Mouse (Mus musculus) cerebellum, adult 11 months (tissue): ENCODE data around the gene Senp6.
A peak's percentile ranks its signal among the peaks of the same experiment; 100 is the strongest.
"Not testable (repeated sequence)": the region's sequence is repeated elsewhere in the genome, so short reads cannot be mapped to it uniquely, and the experiment has no call there.

ENCODE experiments used
- DNase-seq: peaks from one replicate; pipeline ENCODE4 v3.0.0; 2022

Senp6 gene

DNA sequence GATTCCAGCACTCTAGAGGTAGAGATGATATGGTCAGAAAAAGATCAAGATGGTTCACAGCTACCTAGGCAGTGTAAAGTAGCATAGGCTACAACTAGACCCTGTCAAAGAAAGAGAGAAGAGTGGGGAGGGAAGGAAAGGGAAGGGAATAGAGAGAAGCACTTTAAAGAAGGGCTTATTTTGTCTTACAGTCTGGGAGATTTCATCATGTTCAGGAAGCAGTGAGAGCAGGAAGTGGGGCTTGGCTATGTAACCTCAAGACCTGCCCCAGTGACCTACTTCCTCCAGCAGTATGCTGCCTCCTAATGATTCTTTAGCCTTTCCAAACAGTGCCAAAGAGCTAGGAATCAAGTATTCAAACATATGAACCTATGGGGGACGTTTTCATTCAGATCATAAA, 14.2 kb downstream of the Senp6 start:
- DNase-seq, result no peak

DNA sequence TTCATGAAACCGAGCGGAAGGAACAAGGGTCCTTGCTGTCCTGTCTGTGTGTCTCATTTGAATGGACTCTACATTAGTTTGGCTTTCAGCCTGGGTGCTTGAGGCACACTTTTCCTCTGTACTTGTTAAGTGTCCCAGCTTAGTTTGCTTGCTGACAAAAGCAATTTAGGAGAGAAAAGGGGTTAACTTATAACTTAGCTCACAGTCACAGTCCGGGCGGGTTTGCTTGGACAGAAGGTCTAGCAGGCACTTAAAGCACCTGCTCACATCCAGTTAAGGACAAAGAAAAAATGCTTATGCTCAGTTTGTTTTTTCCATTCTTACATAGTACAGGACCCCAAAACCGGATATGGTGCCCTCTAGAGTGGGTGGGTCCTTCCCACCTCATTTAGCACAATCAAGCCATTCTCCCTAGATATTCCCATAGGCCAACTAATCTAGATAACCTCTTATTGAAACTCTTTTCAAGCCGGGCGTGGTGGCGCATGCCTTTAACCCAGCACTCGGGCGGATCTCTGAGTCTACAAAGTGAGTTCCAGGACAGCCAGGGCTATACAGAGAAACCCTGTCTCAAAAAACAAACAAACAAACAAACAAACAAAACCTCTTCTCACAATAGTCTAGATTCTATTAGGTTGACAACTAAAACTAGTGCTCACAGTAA, 17.9 kb downstream of the Senp6 start:
- DNase-seq, result no peak

DNA sequence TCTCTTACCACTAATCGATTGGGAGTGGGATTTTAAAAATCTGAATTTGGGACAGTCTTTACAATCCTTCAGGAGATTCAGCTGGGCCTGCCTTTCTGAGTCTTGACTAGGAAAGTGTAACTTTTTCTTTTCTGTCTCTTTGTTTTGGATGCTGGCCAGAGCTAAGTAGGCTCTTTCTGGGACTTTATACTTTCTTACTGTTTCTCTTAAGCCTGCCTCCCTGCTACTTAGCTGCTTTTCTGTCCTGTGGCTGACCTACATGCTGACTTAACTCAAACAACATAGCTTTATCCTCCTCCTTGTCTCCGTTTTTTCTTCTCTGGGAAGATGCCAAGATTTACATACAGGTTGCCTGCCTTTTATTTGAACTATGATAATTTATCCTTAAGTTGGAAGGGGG, 19.0 kb downstream of the Senp6 start:
- DNase-seq, result no peak

DNA sequence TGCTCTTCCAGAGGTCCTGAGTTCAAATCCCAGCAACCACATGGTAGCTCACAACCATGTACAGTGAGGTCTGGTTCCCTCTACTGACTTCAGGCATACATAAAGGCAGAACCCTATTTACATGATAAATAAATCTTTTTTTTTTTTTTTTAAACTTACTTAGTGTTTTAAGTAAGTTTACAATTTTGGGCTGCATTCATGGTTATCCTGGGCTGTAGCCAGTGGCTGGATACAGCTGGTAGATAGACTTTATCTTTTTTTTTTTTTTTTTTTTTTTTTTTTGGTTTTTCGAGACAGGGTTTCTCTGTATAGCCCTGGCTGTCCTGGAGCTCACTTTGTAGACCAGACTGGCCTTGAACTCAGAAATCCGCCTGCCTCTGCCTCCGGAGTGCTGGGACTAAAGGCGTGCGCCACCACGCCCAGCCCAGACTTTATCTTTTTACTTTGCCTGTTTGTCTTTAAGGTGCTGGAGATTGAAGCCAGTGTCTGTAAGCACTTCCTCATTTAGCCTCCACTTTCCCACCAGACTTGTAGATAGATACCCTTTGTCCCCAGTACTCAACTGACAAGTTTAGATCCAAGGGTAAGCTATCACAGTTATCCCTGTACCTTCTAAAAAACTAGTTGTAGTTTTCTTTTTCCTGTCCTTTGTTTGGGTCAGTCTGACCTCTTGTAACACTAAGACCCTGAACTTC, 19.7 kb downstream of the Senp6 start:
- DNase-seq, result not testable (repeated sequence)

DNA sequence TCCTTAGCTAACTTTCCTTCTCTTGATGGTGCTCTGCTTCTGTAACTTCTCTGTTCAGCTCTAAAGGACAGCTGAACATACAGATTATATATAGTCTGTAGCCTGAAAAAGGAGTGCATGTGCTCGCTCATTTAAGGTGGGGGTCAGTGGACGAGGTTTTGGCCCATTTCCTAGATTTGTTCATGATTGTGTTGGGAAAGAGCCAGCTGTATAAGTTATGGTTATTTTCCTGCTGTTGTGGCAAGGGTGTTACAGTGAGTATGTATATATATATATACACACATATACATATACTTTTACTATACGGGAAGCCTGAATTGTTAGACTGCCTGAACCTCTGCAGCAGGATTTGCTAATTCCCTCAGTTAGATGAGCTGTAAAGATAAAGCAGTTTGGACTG, 22.7 kb downstream of the Senp6 start:
- DNase-seq, result no peak

DNA sequence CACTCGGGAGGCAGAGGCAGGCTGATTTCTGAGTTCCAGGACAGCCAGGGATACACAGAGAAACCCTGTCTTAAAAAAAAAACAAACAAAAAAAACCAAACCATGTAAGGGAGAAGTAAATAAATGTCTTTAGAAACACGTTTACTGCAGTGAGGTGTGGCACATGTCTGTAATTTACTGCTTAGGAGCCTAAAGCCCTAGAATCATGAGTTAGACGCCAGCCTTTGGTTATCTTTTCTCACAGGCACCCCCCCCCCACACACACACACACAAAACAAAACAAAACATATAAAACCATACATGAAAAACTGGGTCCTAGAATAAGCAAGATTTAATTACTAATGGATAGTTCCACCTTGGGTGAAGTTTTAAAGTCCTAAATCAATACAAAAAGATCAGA, 29.6 kb downstream of the Senp6 start:
- no peak for DNase-seq

DNA sequence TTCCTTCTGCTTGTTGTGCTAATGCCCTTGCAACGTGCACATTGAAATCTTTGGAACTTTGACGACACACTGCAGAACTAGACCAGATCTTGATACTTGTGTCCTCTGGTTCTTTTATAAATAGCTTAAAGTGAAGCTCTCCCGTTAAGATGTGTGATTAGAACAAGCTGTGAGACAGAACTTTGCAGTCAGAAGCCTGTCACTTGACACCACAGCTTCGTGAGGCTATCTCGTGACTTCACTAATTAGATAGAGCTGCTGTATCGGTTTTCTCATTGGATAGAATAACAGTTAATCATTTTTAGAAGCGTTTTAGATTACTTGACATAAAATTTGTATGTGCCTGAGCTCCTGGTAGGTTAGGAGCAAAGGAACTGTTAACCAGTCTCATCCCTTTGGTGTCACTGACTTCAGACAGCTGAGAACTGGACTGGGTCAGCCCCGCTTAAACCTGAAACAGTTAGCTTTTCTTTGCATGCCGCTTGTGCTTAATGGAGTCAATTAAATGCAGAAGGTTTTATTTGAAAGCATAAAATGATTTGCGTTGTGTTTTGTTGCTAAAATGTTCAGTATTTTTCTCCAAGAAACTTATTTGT, 79.4 kb downstream of the Senp6 start:
- no peak for DNase-seq

DNA sequence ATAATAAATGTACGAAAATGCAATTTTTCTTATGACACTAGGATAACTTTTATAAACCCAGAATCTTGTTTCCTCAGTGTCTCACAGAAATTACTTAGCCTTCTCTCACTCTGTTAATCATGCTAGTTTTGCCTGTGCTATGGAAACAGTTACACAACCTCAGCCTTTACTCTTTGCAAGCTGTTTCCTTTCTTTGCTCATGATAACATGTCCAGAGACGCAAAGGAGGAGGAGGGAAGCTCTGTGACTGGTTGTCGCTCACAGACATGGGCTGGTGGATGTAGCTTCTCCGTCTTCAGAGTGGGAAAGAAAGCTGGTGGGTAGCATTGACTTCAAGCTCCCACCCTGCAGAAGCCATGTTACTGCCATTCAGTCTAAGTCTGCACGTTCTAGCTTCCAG, 82.9 kb downstream of the Senp6 start:
- no peak for DNase-seq

DNA sequence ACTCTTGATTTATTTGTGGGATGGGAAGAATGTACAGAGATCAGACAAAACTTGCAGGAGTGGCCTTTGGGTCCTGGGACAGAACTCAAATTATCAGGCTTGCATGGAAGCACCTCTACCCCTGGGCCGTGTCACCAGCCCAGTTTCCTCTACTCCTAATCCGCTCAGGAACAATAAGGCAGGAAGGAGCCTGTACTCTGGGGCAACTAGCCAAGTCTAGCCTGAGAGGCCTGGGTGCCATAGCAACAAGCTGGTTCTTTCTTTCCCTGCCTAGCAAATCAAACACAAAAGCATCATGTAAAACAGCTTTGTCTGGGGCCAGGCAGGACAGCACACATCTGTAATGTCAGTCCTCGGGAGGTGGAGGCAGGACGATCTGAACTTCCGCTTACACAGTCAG, 88.6 kb downstream of the Senp6 start:
- no peak for DNase-seq

DNA sequence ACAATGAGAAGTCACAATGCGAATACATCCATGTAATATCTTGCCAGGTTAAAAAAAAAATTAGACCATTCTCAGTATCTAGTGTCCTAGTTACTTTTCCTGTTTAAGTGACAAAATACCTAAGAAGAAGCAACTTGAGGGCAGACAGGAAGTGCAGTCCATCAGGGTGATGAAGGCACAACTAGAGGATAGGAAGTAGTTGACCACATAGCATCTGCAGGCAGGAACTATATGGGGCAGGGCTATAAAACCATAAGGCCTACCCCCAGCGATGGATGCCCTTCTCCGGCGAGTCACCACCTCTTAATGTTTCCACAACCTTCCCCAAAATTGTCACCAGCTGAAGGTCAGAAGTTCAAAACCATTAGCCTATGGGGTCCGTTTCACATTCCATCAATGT, 90.1 kb downstream of the Senp6 start:
- DNase-seq, result no peak

DNA sequence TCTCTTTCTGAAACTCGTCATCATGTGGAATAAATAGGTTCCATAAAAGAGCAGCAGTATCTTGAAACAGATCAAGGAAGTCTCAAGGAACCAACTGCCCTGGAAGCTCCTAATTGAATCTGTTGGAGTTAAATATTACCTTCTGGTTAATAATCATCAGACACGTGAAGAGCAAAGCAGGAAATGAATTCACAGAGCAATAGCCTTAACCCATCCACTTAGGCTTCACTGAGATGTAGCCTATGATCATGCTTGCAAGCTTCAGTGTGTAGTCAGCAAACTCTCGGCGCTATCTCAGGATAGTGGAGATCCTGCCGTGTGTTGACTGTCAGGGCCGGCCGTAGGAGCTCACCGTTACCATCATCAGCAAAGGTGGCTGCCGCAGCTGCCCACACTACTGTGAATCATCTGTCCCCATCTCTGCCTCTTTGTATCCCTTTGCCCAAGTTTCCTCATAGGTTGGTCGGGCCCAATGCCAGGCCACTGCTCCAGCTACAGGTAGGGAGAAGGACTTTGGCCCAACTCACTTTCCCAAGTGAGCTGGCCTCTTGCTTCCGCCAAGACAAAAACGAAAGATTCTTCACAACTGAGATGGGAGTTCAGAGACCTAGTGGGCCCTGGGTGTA, 91.2 kb downstream of the Senp6 start:
- no peak for DNase-seq

DNA sequence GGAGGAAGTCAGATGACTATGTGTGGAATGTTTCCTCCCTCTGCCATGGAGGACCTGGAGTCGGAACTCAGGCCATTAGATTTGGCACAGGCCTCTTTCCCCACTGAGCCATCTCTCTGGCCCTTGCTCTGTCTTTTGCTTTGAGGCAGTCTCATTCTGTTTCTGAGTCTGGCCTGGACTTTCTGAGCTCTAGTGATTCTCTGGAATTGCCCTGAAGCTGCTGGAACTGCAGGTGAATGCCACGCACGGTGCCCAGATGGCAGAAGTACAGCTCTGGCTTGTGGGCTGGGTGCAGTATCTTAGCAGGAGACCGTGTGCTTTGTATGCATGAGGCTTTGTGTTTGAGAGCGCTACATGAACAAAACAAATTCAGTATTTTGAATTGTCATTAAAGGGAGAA, 92.2 kb downstream of the Senp6 start:
- DNase-seq, result no peak

DNA sequence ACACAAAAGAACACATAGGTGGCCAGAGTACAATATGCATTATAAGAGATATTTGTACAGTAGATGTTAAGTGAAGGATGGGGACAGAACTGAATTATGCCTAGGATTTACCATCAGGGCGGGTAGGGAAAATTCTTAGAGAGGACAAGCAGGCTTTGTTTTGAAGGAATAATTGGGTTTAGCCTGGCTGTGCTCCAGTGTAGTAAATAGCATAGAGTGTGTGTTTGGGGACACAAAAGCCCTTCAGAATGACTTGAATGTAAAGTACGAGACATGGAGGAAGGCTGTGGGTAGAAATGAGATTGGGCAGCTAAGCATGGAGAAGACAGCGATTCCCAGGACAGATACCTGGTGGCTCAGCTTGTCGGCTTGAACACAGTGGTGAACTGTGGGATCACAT, 94.7 kb downstream of the Senp6 start:
- no peak for DNase-seq

DNA sequence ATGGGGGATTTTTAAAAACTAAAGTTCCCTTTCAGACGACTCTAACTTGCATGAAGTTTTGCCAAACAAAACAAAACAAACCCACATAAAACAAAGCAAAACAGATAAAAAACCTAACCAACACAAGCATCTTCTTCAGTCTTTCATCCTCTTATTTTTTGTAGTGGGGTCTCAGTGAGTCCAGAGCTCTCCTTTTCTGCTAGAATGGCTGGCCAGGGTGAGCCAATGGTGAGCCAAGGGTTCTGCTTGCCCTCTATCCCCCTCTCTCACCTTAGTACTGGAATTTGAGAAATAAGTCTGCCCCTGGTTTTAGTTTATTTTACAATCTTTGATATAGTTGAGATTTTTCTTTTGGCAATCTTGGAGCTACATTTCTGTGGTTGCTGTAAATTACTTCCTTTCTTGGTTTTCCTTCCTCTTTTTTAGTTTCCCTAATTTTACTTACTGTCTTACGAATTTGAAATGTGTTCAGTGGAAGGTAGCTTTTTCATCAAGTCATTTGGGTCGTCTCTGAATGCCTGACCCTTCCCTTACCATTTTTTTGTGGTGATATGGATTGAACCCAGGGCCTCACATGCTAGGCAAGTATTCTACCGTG, 96.5 kb downstream of the Senp6 start:
- no peak for DNase-seq

DNA sequence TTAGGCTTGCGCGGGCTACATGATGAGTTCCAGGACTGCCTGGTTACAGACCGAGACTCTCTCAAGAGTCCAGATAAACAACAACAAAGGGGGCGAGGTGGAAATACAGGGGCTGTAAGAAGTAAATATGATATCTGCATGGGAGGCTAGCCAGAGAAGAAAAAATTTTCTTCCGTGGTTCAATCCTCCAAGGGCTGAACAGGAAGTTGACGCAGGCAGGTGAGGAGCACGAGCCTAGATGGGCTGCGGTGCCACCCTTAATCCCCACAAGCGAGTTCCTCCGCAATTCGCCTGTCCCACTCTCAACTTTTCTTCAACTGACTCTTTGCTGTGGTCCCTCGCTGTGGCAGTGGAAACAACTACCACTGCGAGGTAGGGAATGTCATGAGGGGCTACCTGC, 97.5 kb downstream of the Senp6 start:
- no peak for DNase-seq

DNA sequence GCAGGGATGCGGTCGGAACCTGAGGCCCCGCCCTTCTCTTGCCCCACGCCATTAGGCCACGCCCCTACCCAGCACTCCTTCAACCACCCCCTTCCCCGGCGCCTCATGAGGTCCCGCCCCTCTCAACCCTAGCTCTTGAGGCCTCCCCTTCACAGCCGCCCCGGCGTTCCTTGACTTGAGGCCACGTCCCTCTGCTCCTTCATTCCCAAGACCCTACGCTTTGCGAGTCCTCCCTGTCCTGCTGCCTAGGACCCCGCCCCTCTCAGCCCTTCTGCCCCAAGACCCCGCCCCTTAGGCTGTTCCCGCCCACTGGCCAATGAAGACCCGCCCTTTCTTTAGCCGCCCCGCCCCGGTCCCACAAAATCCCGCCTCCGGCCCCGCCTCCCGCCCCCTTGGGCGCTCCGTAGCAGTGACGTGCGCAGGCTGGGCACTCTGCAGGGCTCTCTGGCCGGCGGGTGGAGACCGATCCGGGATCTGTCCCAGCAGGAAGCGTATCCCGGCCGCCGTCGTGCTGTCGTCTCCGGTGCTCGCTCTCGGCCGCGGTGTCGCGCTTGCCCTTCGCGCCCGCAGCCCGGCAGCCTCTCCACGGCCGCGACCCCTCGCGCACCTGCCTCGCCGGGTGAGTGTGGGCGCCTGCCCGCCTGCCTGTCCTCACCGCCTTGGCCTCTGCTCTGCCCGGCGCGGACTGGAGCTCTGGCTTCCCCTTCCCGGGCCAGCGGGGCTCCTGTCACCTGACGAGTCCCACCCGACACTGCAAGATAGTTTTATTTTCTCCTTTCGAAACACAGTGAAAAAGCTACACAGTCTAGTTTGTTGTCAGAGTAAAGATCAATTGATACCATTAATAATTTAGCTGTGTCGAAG, 98.1 kb downstream of the Senp6 start, which contains the start of gene Myo6:
Gene Myo6, plus strand, starts transcription at position 421 of the 864 bp plus-strand sequence.
- peak; percentile 92 for DNase-seq

DNA sequence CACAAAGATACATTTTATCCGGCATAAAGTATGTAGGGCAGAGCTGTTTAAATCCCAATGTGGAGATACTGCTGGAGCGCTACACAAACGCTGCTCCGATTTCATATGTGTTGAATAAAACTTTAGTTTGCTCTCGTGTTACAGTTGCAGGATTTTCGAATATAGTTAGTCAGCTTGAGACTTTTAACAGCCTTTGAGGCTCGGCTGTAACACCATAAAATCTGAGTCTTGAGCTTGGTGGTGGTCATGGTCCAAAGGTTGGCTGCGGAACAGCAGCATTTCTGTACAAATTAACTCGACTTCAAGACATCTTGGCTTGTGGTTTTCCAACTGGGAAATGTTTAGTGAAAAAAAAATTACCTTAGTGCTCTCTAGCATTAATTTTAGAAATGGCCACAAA, 99.0 kb downstream of the Senp6 start:
- no peak for DNase-seq

DNA sequence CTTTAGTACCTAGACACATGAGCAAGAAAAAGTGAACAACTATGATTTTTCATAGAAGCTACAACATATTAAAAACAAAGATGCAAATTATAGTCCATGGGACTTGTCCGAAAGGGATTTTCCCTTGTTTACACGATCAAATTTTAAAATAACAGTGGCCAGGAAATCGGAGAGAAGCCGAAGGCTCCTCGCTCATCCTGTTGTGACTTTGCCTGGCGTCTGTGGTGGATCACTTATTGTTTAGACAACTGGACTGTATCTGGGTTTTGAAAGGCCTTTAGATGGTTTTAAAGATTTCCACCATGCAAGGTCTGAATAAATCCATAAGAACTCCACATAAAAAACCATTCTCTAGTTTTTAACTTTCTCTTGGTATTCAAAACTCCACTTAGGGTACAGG, 99.7 kb downstream of the Senp6 start:
- no peak for DNase-seq

DNA sequence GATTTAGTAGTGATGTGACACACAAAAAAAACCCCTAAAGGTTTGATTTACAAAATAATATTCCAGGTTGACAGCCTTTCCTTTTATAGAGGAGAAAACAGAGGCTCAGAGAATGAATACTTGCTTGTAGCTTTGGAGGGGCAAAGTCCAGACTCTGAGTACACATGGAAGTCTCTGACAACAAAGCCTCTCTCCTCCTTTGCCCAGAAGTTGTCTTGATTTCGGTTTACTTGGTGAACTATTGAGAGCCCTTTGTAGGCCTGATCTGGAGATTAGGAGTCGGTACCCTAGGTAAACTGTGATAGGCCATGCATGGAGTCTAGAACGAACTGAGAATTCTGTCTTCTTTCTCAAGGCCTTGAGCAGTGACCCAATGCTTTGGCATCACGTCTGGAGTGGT, 100.4 kb downstream of the Senp6 start:
- DNase-seq, result no peak

DNA sequence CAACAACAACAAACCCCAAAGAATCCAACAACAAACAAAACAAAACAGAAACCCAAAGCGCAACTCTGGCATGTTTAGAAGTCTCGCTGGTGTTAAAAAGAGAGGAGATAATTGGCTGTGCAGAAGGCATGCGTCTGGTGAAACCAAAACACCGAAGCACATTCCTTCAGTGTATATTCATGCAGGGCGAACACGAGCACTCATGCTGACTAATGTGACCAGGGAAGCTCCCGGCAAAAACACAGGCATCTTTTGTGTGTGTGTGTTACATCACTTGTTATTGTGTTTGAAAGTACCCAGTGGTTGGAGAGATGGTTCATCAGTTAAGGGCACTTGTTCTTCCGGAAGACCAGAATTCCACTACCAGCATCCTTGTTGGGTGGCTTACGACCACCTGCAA, 102.8 kb downstream of the Senp6 start:
- no peak for DNase-seq

DNA sequence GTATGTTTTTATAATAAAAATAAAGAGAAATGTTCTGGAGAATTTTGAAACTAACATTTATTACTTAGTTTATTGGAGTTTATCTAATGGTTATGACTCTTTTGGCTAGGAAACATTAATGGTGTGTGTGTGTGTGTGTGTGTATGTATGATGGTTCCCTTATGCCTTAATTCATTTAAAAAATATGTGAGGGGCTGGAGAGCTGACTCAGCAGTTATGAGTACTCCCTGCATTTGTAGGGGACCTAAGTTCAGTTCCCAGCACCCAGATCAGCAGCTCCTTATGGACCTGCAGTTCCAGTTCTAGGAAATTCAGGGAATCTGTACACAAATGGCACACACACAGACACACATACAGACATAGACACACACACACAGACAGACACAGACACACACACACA, 104.5 kb downstream of the Senp6 start:
- no peak for DNase-seq

DNA sequence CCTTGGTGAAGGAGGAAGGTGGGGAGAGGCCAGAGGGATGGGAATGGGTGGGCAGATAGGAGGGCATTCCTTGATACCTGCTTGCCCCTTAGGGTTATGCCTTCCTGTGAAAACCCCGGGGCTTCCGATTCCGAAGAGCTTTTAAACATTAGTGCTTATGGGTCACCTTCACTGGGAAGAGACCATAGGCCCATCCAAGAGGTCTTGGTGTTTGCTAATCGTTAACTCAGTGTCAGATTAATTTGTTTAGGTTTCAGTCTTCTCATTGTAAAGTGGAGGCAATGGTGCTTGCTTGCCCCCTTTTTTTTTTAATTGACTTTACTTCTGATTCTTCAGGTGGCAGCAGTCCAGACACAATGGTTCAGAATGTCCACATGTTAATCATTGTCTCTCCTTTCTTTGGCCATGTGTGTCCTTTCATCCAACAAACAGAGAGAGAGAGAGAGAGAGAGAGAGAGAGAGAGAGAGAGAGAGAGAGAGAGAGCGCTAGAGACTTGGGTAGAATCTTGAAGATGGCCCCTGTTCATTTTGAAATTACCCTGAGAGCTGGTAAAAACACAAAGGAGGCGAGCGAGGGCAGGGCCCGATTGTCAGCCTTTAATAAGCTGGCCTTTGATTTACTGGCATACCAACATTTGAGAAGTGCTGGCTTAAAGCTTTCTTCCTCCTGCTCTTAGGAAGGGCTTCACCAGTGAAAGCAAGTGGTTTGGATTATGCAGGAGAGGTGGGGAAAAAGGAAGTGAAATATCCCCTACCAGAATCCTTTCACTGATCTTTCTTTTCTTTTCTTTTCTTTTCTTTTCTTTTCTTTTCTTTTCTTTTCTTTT, 105.9 kb downstream of the Senp6 start:
- DNase-seq, result no peak
